In genomic region chr14:117659198-117659761, GRCm38 (mm10) we compare ENCODE assay signal across 22 mouse cellular contexts.
DNase-seq lines count a peak whose midpoint lies in the region; ATAC-seq and TF ChIP-seq lines count a peak whose summit lies in the region.
"Had no signal": no experiment of that assay in that cellular context is flagged by ENCODE, and none has a peak within 500 bp of the region (broad histone marks: within the 10 kb centered on the region; RNA-seq: fewer than 3 reads in every experiment).

No protein-coding gene starts in this region.

- no peak overlapping the region for H3K27ac ChIP-seq in kidney, embryonic 16.5 days (ENCODE audit: low read length)
- H3K27ac ChIP-seq in limb, embryonic 11.5 days (replicated peaks; ENCODE audit: low read depth, low read length), result no peak overlapping the region
- H3K27ac ChIP-seq in limb, embryonic 10.5 days, result no peak overlapping the region
- H3K27ac ChIP-seq: embryonic facial prominence, embryonic 13.5 days; embryonic facial prominence, embryonic 15.5 days; forebrain, embryonic 10.5 days; forebrain, embryonic 12.5 days had no signal

- H3K4me1 ChIP-seq in kidney, embryonic 16.5 days (ENCODE audit: insufficient read depth, low read length), result no peaks in the 10 kb centered on the region
- no peaks in the 10 kb centered on the region for H3K4me1 ChIP-seq in limb, embryonic 11.5 days (ENCODE audit: control insufficient read depth, insufficient read depth, low read length)
- no peaks in the 10 kb centered on the region for H3K4me1 ChIP-seq in limb, embryonic 10.5 days
- H3K4me1 ChIP-seq: embryonic facial prominence, embryonic 13.5 days; embryonic facial prominence, embryonic 15.5 days; forebrain, embryonic 10.5 days had no signal

- H3K9ac ChIP-seq in kidney, embryonic 16.5 days (replicated peaks; ENCODE audit: low read length), result no peak overlapping the region
- H3K9ac ChIP-seq in limb, embryonic 11.5 days (ENCODE audit: low read length), result no peak overlapping the region
- H3K9ac ChIP-seq: embryonic facial prominence, embryonic 13.5 days; embryonic facial prominence, embryonic 15.5 days; forebrain, embryonic 12.5 days had no signal

- ATAC-seq in kidney, embryonic 16.5 days (ENCODE audit: low FRiP score, low TSS enrichment), result 0 out of 2 replicates have a peak, but pooled peaks have one; percentile 54
- ATAC-seq in limb, embryonic 11.5 days (ENCODE audit: insufficient number of reproducible peaks, low FRiP score, low TSS enrichment, low read depth), result no peak
- ATAC-seq in Patski, result peak; percentile 92
- ATAC-seq: activated CD4-positive, CD25-positive, alpha-beta regulatory T cell, adult 4 months; forebrain, embryonic 14.5 days; forebrain, embryonic 16.5 days had no signal

- CTCF ChIA-PET in Patski (lab: Charles Lee), result interaction anchor here (1.4 kb wide), 1 partner anchor 26 kb away, joined by 3 read pairs; no protein-coding TSS in a partner anchor

- WGBS in kidney, embryonic 16.5 days, result 68% methylated on average over 8 of the region's 8 CpGs
- 88% methylated on average over 8 of the region's 8 CpGs for WGBS in limb, embryonic 11.5 days
- 87% methylated on average over 8 of the region's 8 CpGs for WGBS in limb, embryonic 10.5 days

- H3K36me3 ChIP-seq in kidney, embryonic 16.5 days (ENCODE audit: insufficient read depth, low read length), result no peaks in the 10 kb centered on the region
- H3K36me3 ChIP-seq in limb, embryonic 11.5 days (ENCODE audit: control insufficient read depth, insufficient read depth, low read length), result no peaks in the 10 kb centered on the region
- H3K36me3 ChIP-seq in limb, embryonic 10.5 days, result no peaks in the 10 kb centered on the region
- H3K36me3 ChIP-seq: embryonic facial prominence, embryonic 13.5 days; embryonic facial prominence, embryonic 15.5 days; forebrain, embryonic 10.5 days; forebrain, embryonic 12.5 days had no signal

- H3K4me2 ChIP-seq in kidney, embryonic 16.5 days (replicated peaks; ENCODE audit: low read depth, low read length), result no peak overlapping the region
- H3K4me2 ChIP-seq in limb, embryonic 11.5 days (ENCODE audit: low read depth, severe bottlenecking), result no peak overlapping the region
- H3K4me2 ChIP-seq: embryonic facial prominence, embryonic 13.5 days; embryonic facial prominence, embryonic 15.5 days; forebrain, embryonic 12.5 days had no signal

- no peak overlapping the region for H3K4me3 ChIP-seq in kidney, embryonic 16.5 days (ENCODE audit: low read length)
- H3K4me3 ChIP-seq in limb, embryonic 11.5 days (ENCODE audit: low read depth, low read length), result no peak overlapping the region
- no peak overlapping the region for H3K4me3 ChIP-seq in limb, embryonic 10.5 days
- H3K4me3 ChIP-seq: embryonic facial prominence, embryonic 13.5 days; embryonic facial prominence, embryonic 15.5 days; erythroblast, embryonic 14.5 days; forebrain, embryonic 10.5 days; forebrain, embryonic 12.5 days had no signal

- POLR2A ChIA-PET in Patski (lab: Charles Lee), result no interaction called here

- no peaks in the 10 kb centered on the region for H3K9me3 ChIP-seq in kidney, embryonic 16.5 days (ENCODE audit: low read length)
- H3K9me3 ChIP-seq in limb, embryonic 11.5 days (ENCODE audit: control insufficient read depth, low read length), result no peaks in the 10 kb centered on the region
- no peaks in the 10 kb centered on the region for H3K9me3 ChIP-seq in limb, embryonic 10.5 days (replicated peaks)
- H3K9me3 ChIP-seq: embryonic facial prominence, embryonic 13.5 days; embryonic facial prominence, embryonic 15.5 days; forebrain, embryonic 10.5 days; forebrain, embryonic 12.5 days had no signal

- in situ Hi-C loops in Patski (cut with MboI; ENCODE audit: low pct_unique_long_range_greater_than_20kb), result loop anchor here (5.0 to 25.0 kb wide), 3 partner anchors 134 to 722 kb away; partner anchors contain the start of gene Gpc6

- no peak for TF ChIP-seq CTCF in Patski (IDR thresholded peaks at IDR 0.05)

- no peaks in the 10 kb centered on the region for H3K27me3 ChIP-seq in kidney, embryonic 16.5 days (ENCODE audit: insufficient read depth, low read length)
- H3K27me3 ChIP-seq in limb, embryonic 11.5 days (ENCODE audit: control insufficient read depth, insufficient read depth, low read length), result no peaks in the 10 kb centered on the region
- H3K27me3 ChIP-seq in limb, embryonic 10.5 days (ENCODE audit: low read depth, poor library complexity, severe bottlenecking), result no peaks in the 10 kb centered on the region
- no peaks in the 10 kb centered on the region for H3K27me3 ChIP-seq in Patski
- H3K27me3 ChIP-seq: embryonic facial prominence, embryonic 13.5 days; embryonic facial prominence, embryonic 15.5 days; forebrain, embryonic 12.5 days had no signal

- no peak for DNase-seq in kidney, adult 18-20 months
- DNase-seq in limb, embryonic 11.5 days (ENCODE audit: low spot score), result peak; percentile 11
- DNase-seq in limb, embryonic 10.5 days (ENCODE audit: low spot score), result no peak
- DNase-seq in Patski (ENCODE audit: low read depth, low spot score), result peak; percentile 71
- DNase-seq in embryo, embryonic 11 days, result no peak
- DNase-seq: adrenal gland, adult 8-10 months; adrenal gland, postnatal 14 days; adrenal gland, postnatal 36 days; cerebellum, adult 11-12 months; cerebellum, adult 2 months; cerebellum, adult 9-10 months; cerebellum, postnatal 10 days; cerebellum, postnatal 25 days had no signal

Comparison
In these comparisons a context has a peak if more than half of its experiments do, and no peak if none do; other contexts are left out.
1. DNase-seq: peak in limb, embryonic 11.5 days (single experiment) and Patski (single experiment); none in kidney, adult 18-20 months (single experiment), limb, embryonic 10.5 days (single experiment) and embryo, embryonic 11 days (single experiment).